Mouse (Mus musculus) hindbrain, embryonic 12.5 days (tissue): ENCODE results near the gene Sh2b3. TPM values are rescaled to one million over a fixed set of nuclear protein-coding genes. Genes with fewer than 3 reads are reported as not detected.

Experiments used
- ATAC-seq: fragments of 200-750 bp; cut with Nextera tagmentation; 2 replicates; pipeline ENCODE4 v1.8.0; 2017; ENCODE audit warnings: moderate TSS enrichment; ENCODE audit not compliant: low FRiP score
- H3K27ac ChIP-seq: fragments of 300-500 bp; sonication (generic); 2 replicates; pipeline ENCODE4 v1.5.1; 2016; ENCODE audit warnings: mild to moderate bottlenecking
- H3K27me3 ChIP-seq: fragments of 300-500 bp; sonication (generic); 2 replicates; pipeline ENCODE4 v1.6.1; 2016; ENCODE audit warnings: mild to moderate bottlenecking
- H3K36me3 ChIP-seq: fragments of 300-500 bp; sonication (generic); 2 replicates; pipeline ENCODE4 v1.6.1; 2016; ENCODE audit warnings: mild to moderate bottlenecking
- H3K4me1 ChIP-seq: fragments of 300-500 bp; sonication (generic); 2 replicates; pipeline ENCODE4 v1.6.1; 2016
- H3K4me2 ChIP-seq: fragments of 300-500 bp; sonication (generic); replicated peaks from 2 replicates; pipeline ENCODE4 v1.6.1; 2016; ENCODE audit warnings: mild to moderate bottlenecking
- H3K4me3 ChIP-seq: fragments of 300-500 bp; sonication (generic); 2 replicates; pipeline ENCODE4 v1.5.1; 2016; ENCODE audit warnings: mild to moderate bottlenecking
- H3K9ac ChIP-seq: fragments of 300-500 bp; sonication (generic); 2 replicates; pipeline ENCODE4 v1.6.1; 2016; ENCODE audit warnings: mild to moderate bottlenecking, moderate library complexity
- H3K9me3 ChIP-seq: fragments of 300-500 bp; sonication (generic); replicated peaks from 2 replicates; pipeline ENCODE4 v1.6.1; 2016; ENCODE audit warnings: mild to moderate bottlenecking
- WGBS: fragments of 180-500 bp; shearing (Covaris S2); methylation state at CpG from one replicate; pipeline ENCODE4 v1.1.7; 2016; 5-methylcytosine and 5-hydroxymethylcytosine counted together
- microRNA-seq: library from miRNA; unstranded; fragments of <30 nt; microRNA quantifications from one replicate; pipeline ENCODE4, GENCODE M21; 2017
- polyA plus RNA-seq: library from polyadenylated mRNA; unstranded; fragments of >200 nt; fragmentation: Nextera tagmentation; extraction: Ambion mirVana; gene quantifications from 2 replicates; pipeline ENCODE4 v1.2.1, GENCODE M21; 2016

The Sh2b3 gene
- polyA plus RNA-seq, 1 experiment from 2014 or later, result 11.4 TPM

DNA sequence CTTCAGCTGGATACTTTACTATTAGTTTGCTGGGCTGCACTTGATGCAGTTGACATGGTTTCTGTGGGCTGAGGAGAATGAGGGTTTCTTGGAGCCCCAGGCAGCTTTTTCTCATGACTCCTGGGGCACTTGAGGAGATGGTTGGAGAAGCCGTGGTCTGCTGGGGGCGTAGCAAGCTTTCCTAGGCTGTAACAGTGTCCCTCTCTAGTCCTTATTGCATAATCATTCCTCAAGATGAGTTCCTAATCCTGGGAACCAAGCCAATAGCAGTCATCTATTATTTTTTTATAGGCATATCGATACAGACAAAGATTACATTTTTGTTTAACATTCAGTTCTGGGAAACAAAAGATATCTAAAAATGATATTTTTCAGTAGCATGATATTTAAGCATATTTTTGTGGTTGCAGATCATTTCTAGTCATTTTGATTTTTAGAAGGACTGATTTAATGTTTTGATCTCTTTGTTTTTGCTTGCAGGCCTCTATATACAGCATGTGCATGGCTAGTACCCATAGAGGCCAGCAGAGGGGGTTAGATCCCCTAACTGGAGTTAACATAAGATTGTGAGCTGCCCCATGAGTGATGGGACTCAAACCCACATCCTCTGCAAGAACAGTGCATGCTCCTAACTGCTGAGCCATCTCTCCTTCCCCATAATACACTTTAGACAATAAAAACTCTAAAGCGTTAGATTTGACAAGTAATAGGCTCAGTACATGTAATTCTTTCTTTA lies 71.2 kb downstream of the Sh2b3 start:
- Histone ChIP-seq H3K4me3 (no peak overlapping the region), H3K4me1 (no peaks in the 10 kb centered on the region; the same call in 1 of the 2 replicates), H3K36me3 (0 out of 2 replicates have a peak, but pooled peaks cover 10% of the 10 kb centered on the region), H3K9me3 (no peaks in the 10 kb centered on the region), H3K27me3 (no peaks in the 10 kb centered on the region; the same call in 1 of the 2 replicates), H3K27ac (no peak overlapping the region; the same call in 1 of the 2 replicates), H3K9ac (no peak overlapping the region), H3K4me2 (no peak overlapping the region)
- WGBS, result 93% methylated on average over 4 of the region's 4 CpGs
- ATAC-seq, result no peak

Small RNAs within 50 kb of the gene (microRNA-seq; reads per million reads assigned to microRNA genes)
- gene Mir7031, result not detected

Other genes starting within 250 kb of the Sh2b3 start
- gene Aldh2, start 243.8 kb downstream of the Sh2b3 start, polyA plus RNA-seq, result 133 and 138 TPM in 2 replicates
- 2.2 and 2.5 TPM in 2 replicates for gene Acad12, start 218.7 kb downstream of the Sh2b3 start, polyA plus RNA-seq
- 1.9 TPM in 2 replicates for gene Acad10, start 177.1 kb downstream of the Sh2b3 start, polyA plus RNA-seq
- gene Brap, start 177.1 kb downstream of the Sh2b3 start, polyA plus RNA-seq, result 51.5 and 52.8 TPM in 2 replicates
- 95.3 and 102 TPM in 2 replicates for gene Atxn2, start 126.3 kb downstream of the Sh2b3 start, polyA plus RNA-seq
- gene Pheta1, start 11.3 kb upstream of the Sh2b3 start, polyA plus RNA-seq, result 48.1 and 50.5 TPM in 2 replicates
- gene Cux2, start 212.5 kb upstream of the Sh2b3 start, polyA plus RNA-seq, result 25.7 and 27.0 TPM in 2 replicates